Mouse (Mus musculus): ENCODE measurements at regions not wholly inside any gene's neighbourhood (a gene's known extent, or its start where the extent isn't known, plus 50 kb on each side); places are given as distances from the start of the nearest gene placed in this dataset.

- TF ChIP-seq CTCF (IDR thresholded peaks at IDR 0.05; ENCODE audit: insufficient read depth, low read depth, low read length) (no peak), POLR2A (IDR thresholded peaks at IDR 0.05; ENCODE audit: insufficient read depth, low read depth, low read length) (no peak)
These were observed 339.4 kb upstream of the Rarb start for GRCm38 (mm10) chr14:17158324-17158723.
